Mouse (Mus musculus) MN1 (cell line): ENCODE results near the gene Rac3.
"Not testable (repeated sequence)": the region's sequence is repeated elsewhere in the genome, so short reads cannot be mapped to it uniquely, and the experiment has no call there.

ENCODE experiments used
- DNase-seq: peaks from one replicate; pipeline ENCODE4 v3.0.0-alpha.2; 2016; ENCODE audit warnings: low spot score

The Rac3 gene

DNA sequence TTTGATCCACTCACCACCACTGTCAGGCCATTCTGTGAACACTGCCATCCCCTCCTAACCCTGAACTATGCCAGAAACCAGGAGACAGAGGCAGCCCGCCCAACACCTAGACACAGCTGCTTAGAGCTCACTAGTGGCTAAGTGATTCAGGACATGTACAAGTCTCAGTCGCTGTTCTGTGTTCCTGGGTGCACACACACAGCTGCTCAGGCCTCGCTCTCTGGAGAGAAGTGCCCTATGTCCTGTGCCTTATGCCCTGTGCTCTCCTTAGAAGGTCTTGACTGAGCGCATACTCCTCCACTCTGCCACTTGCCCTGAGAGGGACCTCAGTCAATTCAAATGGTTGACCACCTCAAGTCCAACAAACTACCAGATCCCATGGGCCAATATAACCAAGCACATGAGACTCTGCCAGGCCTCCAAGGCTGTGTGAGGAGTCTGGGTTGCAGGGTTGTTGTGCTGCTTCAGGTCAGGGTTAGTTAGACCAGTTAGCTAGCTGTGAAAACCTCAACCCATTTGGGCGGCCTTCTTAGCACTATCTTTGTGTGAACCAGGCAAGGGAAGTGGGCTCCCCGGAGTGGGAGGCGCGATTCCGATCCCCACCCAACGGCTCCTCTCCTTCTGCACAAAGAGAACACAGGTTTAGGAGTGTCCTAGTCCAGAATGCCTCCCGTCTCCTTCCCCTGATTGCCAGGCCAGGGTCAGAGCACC is 7.4 kb downstream of the Rac3 start:
- no peak for DNase-seq

DNA sequence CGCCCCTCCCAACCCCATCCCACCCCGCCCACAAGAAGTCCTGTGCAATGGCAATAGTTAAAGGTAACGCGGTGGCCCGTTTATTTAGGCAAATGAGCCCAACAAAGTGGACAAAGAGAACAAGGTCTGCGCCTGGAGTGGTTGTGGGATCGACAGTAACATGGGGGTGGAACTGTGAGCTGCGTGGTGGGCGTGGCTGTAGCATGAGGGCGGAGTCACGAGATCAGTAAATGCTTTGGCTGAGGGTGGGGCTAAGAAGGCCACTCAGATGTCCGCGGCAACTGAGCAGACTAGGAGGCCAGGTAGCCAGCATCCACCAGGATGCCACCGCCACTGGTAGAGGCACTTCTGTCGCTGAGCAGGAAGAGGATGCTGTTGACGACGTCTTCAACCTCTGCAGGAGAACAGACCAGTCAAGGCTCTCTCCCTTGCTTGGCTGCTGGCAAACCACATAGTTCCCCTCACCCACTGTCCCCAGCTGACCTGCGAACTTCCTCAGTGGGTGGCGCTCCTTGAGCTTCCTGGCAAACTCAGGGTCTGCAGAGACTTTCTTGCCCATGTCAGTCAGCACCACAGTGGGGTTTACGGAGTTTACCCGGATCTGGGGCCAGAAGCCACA is 8.3 kb downstream of the Rac3 start:
- DNase-seq: not testable (repeated sequence)

DNA sequence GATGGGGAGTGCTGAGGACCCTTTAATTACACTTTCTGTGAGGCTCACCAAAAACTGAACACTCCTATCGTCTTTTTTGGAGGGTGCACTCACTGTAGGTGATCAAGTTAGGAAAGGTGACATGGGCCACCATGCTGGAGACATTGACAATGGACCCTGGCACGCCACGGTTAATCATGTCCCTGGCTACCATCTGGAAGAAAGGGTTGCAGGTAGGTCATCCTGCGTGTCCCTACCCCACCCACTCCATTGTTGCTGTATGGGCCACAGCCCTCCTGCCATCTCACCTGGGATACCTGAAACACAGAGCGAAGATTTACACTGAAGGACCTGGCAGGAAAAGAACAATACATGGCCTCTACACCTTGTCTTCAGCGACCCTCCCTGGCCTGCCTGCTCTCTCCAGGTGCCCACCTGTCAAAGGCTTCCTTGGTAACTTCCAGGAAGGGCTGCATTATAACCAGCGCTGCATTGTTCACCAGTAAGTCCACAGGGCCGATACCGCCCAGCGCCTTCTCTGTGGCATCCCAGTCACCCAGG is 9.1 kb downstream of the Rac3 start:
- no peak for DNase-seq

DNA sequence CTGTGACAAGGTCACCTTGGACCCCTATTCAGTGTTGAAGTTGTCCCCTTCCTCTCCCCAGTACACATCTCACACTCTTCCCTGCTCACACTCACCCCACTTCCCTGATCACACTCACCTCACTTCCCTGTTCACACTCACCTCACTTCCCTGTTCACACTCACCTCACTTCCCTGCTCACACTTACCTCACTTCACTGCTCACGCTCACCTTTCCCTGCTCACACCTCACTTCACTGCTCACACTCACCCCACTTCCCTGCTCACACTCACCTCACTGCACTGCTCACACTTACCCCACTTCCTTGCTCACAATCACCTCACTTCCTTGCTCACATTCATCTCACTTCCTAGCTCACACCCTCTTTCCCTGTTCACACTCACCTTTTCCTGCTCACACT is 10.1 kb downstream of the Rac3 start:
- DNase-seq: no peak

DNA sequence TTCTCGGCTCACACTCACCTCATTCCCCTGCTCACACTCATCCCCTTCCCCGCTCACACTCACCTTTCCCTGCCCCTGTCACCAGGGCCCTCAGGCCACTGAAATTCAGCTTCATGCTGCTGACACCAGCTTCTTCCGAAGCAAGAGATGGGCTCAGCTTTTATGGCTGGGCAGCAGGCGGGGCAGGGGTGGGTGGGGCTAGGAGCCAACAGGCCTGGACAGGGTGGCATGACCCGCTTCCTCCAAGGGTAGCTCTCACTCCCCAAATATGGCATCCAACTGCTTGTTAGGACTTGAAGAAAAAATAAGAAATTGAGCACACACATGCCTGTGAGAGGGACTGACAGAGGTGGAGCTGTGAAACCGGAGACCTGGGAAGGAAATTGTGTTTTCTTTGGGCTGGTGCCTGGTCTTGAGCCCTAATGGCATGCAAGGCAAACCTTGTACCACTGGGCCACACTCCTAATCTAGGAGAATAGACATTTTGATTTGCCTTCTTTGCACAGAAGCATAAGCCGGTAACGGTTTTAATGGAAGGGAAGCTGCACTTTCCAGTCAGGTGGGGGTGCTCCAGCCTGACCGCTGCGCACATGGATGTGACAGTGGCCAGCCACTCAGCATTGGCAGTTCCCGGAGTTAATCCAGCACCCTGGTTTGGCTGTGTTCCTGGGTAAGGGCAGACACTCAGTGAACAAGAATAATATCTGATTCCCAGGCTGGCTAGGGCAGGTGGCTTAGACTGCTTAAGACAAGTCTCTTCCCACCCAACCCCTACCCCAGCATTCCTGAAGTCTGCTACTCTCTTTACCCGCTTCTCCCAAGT is 10.8 kb downstream of the Rac3 start, which contains the start of gene Cbr2:
TSS of gene Cbr2 (minus strand) at position 257 of the 823 bp plus-strand sequence.
- peak; percentile 68 for DNase-seq

DNA sequence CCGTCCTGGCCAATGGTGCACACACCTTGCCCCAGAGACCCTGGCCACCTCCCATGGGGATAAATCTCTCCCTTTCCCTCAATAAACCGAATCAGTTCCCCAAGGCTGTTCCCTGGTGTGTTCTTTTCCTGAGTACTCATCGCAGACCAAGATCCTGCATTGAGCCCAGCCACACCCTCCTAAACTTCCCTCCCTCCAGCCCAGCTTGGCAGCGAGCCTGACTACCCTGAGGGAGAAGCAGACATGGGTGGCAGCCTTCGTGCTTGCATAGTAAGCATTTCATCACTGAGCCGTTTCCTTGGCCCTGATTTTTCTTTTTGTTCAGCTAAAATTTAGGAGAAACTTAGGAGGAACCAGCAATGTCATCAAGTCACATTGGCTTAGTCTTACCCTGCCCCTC is 12.3 kb downstream of the Rac3 start:
- DNase-seq: peak; percentile 58

DNA sequence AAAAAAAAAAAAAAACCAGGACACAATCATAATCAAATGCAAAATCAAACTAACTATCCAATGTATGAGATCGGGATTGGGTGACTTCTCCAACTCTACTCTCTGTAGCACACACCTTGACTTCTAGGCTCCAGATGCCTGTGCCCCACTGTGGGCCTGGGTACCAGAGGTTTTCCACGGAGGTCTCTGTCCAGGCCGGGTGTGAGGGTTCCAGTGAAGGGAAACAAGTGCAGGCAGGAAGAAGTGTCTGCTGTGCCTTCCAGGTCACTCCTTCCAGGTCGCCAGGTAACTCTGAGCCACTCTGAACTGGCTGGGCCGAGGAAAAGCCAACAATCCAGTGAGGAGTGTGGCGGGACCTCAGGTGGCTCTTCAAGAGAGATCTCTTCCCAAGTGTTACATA is 15.2 kb downstream of the Rac3 start:
- no peak for DNase-seq

DNA sequence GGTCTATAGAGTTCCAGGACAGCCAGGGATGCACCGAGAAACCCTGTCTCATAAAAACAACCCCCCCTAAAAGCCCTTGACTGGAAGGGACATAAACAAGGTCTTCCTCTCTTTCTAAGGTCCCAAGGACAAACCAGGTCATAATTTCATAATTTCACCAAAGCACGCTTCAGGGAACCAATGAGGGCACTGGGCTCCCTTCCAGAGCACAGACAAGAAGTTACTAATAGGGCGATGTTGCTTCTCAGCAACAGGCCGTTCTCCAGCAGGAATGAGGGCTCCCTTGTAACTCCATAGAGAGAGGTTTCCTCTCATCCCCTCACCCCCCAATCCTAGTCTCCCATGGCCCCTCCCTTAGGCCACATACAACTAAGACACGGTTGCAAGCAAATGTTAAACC is 19.7 kb downstream of the Rac3 start:
- DNase-seq: no peak

DNA sequence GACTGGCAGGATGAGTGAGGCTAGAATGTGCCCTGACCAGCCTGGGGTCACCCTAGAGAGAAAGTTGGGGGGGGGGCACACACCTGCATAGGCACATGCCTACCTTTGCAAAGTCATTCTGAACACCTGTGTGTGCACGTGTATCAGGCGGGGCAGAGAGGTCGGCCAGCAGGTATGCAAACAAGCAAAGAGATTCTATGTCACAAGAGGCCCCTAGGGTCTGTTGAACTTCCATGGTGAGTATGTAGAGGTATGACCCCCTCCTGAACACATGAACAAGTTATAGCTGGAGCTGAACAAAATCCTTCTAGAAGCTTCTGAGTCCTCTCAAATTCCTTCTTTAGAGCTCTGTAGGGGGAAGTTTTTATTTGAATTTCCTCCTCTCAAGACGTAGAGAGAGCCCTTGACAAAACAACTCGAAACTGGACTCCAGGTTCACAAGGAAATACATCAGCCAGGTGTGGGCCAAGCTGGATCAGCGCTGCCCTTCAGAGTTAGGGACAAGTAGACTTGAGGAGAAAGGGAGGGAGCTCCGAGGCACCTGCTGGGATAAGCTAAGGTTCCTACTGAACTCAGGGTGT is 22.9 kb downstream of the Rac3 start:
- DNase-seq: no peak

DNA sequence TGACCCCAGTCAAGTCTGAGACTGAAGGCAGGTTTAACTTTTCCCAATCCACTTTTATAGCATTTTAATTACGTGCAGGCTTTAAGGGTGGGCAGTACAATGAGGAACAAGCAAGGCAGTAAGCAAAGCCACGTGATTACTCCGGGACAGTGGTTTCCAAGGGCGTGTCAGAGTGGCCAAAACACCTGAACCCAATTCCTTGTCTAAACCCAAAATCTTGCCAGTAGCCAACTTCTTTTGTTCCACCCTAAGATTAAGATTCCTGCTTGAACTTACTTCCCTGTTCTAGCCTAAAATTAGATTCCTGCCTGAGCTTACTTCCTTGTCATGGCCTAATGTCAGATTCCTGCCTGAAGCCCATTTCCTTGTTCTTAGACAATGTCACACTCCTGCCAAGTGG is 26.7 kb downstream of the Rac3 start:
- no peak for DNase-seq

DNA sequence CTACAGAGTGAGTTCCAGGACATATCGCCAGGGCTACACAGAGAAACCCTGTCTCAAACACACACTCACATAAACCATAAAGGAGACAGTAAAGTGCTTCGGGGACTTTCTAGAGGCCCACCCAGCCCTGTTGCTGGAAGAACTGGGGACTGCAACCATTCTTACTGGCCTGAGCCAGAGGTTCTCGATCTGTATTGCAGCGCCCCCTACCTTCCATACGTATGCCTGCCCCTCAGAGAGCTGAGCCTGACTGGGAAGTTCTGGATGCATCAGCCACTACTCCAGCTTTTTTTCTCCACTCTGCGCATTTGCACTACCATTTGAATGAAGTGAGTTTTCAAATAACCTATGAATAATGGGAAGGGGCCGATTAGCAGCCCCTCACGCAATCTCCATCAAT is 28.2 kb downstream of the Rac3 start:
- peak; percentile 44 for DNase-seq

DNA sequence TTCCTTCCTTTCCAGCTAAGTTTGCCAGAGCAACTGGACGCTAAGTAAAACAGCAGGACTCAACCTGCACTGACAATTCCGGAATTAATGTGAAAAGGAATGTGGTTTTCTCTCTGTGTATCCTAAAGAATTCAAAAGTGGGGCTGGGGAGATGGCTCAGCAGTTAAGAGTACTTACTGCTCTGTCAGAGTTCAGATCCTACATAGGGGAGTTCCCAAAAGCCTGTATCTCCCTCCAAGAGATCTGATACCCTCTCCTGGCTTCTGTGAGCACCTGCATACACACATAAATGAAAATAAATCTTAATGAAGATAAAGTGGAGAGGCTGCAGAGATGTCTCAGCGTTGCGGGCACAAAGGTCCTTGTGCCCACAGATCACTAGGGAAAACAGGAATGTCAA is 30.3 kb downstream of the Rac3 start:
- no peak for DNase-seq

DNA sequence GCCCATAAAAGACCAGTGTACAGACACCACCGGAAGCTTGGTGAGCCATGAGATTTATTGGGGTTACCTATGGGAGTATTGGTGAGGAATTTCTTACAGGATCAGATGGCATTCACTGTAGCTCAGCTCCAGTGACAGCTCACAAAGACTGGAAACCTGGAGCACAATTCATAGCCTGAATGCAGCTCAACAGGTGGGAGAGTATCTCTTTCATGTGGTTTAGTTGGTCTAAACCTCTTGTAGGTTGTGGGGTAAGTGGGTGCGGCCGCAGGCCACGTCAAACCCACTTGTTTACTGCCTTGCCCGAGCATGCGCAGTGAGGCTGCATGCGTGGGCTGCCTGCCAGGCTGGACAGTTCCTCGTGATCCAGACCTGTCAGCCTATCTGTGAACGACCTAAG is 39.0 kb downstream of the Rac3 start:
- no peak for DNase-seq

DNA sequence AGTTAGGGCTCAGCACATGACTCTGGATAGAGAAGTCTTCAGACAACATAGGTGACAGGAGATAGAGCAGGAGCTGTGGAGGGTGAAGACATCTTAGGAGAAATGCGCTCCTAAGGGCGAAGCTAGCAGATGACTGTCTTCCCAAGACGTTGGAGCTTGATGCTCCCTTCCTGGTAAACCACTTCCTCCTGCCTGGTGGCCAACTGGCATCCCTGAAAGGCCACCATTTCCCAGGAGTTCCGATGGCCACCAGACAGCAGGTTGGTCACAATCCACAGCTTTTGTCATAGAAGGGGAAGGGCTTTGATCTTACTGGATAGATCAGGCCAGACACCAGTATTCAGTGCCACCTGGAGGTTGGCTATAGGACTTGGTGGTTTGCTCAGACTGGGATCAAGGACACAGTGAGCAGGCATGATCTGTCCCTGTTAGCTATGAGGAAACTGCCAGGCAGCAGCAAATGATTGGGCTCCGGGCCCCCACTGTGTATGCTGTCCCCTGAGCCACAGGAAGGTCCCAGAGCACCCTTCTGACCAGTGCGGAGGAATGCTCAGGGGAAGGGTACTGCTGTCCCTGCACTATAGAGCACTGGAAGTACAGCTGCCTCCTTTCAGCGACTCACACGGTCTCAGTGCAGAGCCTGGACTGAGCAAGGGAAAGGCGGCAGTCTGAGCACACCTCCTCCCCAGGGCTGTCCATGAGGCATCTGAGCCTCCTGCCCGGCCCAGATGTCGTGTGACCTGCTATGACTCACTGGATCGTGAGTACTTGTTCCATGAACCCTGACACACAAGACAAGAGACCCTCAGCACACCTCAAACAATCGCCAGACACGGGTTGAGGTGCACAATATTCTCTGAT is 40.8 kb downstream of the Rac3 start:
- DNase-seq: peak; percentile 74

DNA sequence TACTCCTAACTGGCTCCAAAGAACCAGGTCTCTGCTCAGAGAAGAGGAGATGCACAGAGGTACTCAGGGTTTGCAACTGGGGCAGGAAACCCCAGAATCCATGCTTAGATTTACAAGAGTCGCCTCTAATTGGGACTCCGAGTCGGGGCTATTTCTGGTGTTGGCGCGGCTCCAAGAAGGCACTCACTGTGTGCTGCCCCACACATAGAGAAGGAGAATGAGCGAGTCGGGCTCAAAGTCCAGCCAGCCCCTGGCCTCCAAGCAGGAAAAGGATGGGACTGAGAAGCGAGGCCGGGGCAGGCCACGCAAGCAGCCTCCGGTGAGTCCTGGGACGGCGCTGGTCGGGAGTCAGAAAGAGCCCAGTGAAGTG is 41.4 kb downstream of the Rac3 start, which contains the start of gene Hmga1b:
TSS of gene Hmga1b (plus strand) at position 123 of the 370 bp plus-strand sequence.
- not testable (repeated sequence) for DNase-seq

DNA sequence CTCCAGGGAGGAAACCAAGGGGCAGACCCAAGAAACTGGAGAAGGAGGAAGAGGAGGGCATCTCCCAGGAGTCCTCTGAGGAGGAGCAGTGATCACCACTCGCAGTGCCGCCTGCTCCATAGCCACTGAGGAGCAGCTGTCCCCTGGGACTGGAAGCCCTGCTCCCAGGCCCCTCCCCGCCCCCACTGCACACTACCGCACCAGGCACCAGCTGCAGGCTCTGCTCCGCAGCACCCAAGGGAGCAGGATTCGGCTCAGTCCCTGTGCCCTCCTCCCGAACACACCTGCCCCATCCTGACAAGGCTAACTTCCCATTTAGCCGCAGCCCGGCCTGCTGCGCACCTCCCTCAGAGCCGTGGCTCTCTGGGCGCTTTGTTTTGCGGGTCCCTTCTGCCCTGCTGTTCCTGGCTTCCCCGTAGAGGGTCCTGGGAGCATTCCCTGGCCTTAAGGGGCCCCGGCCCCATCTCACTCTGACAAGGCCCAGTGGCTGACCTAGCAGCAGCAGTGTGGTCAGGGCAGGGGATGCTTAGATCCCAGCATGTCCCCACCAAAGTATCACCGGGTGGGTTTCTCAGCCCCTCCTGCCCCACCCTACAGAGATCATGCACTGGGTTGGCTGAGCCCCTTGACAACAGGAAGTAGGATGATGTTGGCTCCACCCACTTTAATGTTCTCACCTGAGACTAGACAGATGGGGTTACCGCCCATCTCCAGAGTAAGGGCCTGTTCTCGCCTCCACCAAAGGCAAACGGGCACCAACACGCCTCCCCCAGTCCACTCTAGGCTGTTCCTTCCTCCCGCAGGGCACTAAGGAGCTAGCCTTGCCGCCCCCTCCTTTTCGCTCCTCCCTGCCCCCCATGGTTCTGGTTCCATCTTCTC is 42.1 kb downstream of the Rac3 start:
- not testable (repeated sequence) for DNase-seq

DNA sequence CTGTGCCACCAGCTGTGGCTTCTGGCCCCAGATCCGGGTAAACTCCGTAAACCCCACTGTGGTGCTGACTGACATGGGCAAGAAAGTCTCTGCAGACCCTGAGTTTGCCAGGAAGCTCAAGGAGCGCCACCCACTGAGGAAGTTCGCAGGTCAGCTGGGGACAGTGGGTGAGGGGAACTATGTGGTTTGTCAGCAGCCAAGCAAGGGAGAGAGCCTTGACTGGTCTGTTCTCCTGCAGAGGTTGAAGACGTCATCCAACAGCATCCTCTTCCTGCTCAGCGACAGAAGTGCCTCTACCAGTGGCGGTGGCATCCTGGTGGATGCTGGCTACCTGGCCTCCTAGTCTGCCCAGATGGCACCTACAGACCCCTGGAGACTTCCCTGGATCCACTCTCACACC is 45.8 kb downstream of the Rac3 start:
- not testable (repeated sequence) for DNase-seq

DNA sequence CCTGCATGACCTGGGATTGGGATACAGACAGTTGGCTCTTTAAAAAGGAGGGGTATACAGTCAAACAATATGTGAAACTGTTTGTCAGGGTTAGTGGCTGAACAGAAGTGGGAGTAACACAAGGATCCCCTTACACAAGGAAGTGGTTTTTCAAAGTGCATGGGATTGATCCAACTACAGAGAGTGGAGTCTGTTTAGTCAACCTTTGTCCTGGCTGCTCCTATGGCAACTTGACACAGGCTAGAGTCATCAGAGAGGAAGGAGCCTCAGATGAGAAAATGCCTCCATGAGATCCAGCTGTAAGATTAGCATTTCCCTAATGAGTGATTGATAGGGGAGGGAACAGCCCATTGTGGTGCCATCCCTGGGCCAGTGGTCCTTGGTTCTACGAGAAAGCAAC is 46.9 kb downstream of the Rac3 start:
- DNase-seq: no peak

DNA sequence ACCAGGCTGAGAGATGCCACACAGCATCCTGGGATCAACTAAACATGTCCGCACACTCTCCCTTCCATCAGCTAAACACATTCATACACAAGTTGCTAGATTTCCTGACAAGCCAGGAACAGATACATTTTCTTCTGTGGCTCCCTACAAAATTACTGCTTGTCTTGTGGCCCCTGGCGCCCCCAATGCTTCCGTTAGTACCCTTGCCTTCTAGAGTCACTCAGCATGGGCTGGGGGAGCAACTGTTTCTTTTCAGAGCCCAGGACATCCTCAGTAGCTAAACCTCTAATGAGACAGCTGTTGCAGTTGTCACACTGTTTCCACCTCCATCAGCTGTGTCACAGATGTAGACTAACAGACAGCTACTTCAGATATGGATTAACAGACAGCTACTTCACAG is 51.5 kb downstream of the Rac3 start:
- DNase-seq: no peak
